Mouse (Mus musculus) layer of hippocampus, adult 2 months (tissue): Measurements from ENCODE around the gene 1700024G13Rik. TPM values are rescaled to one million over a fixed set of nuclear protein-coding genes. Genes with fewer than 3 reads are reported as not detected.
A peak's percentile ranks its signal among the peaks of the same experiment; 100 is the strongest.
"Not testable (repeated sequence)": the region's sequence is repeated elsewhere in the genome, so short reads cannot be mapped to it uniquely, and the experiment has no call there.

Experiments used
- DNase-seq, 2 experiments: peaks; one replicate each; pipeline ENCODE4 v3.0.0; 2022; ENCODE audit warnings: low spot score in 2 of 2
- H3K27ac ChIP-seq: fragments of 200-600 bp; 2 replicates; pipeline ENCODE4 v1.8.1; 2022
- H3K4me3 ChIP-seq: fragments of 200-600 bp; 2 replicates; pipeline ENCODE4 v1.8.1; 2022; ENCODE audit warnings: mild to moderate bottlenecking
- CTCF ChIP-seq: fragments of 200-600 bp; conservative IDR thresholded peaks from 2 replicates; pipeline ENCODE4 v1.8.1; 2022; ENCODE audit warnings: antibody characterized with exemption, mild to moderate bottlenecking, moderate library complexity
- total RNA-seq, 2 experiments: library from RNA; stranded (reverse); gene quantifications; 2 replicates each; pipeline ENCODE4 v1.2.3; 2021

The 1700024G13Rik gene
- total RNA-seq, 2 experiments from 2014 or later, result 0.61 TPM; not detected in 1

- no peak for DNase-seq
- H3K27ac ChIP-seq, result no peak overlapping the region
- no peak overlapping the region for H3K4me3 ChIP-seq
- no peak for TF ChIP-seq CTCF
Measured at GRCm38 (mm10) chr14:32364359-32364758, 23.8 kb downstream of the 1700024G13Rik start.

GRCm38 (mm10) chr14:32351181-32351920 lies 36.8 kb downstream of the 1700024G13Rik start:
- DNase-seq, H3K4me3 ChIP-seq, H3K27ac ChIP-seq: not testable (repeated sequence)

- no peak overlapping the region for H3K27ac ChIP-seq
- DNase-seq, result no peak
- no peak overlapping the region for H3K4me3 ChIP-seq
- TF ChIP-seq CTCF, result no peak
Measured at GRCm38 (mm10) chr14:32347307-32347706, 40.9 kb downstream of the 1700024G13Rik start.

- Histone ChIP-seq H3K4me3 (no peak overlapping the region), H3K27ac (no peak overlapping the region)
- TF ChIP-seq CTCF, result no peak
- DNase-seq, result no peak
Measured at GRCm38 (mm10) chr14:32344694-32345093, 43.5 kb downstream of the 1700024G13Rik start.

GRCm38 (mm10) chr14:32344176-32344575 lies 44.0 kb downstream of the 1700024G13Rik start:
- Histone ChIP-seq H3K27ac (no peak overlapping the region), H3K4me3 (no peak overlapping the region)
- no peak for DNase-seq
- TF ChIP-seq CTCF, result no peak

- no peak for DNase-seq
- no peak for TF ChIP-seq CTCF
- no peak overlapping the region for H3K4me3 ChIP-seq
- H3K27ac ChIP-seq, result no peak overlapping the region
Measured at GRCm38 (mm10) chr14:32341823-32342222, 46.4 kb downstream of the 1700024G13Rik start.

- no peak for TF ChIP-seq CTCF
- Histone ChIP-seq H3K27ac (no peak overlapping the region), H3K4me3 (no peak overlapping the region)
- DNase-seq, result no peak
Measured at GRCm38 (mm10) chr14:32336547-32336946, 51.6 kb downstream of the 1700024G13Rik start.

GRCm38 (mm10) chr14:32336021-32336420 lies 52.2 kb downstream of the 1700024G13Rik start:
- H3K27ac ChIP-seq, result no peak overlapping the region
- H3K4me3 ChIP-seq, result no peak overlapping the region
- TF ChIP-seq CTCF, result no peak
- DNase-seq, result no peak

- no peak overlapping the region for H3K27ac ChIP-seq
- H3K4me3 ChIP-seq, result no peak overlapping the region
- no peak for TF ChIP-seq CTCF
- no peak for DNase-seq
Measured at GRCm38 (mm10) chr14:32332515-32333445, 55.4 kb downstream of the 1700024G13Rik start.

GRCm38 (mm10) chr14:32327366-32327765 lies 60.8 kb downstream of the 1700024G13Rik start:
- H3K27ac ChIP-seq, result no peak overlapping the region
- TF ChIP-seq CTCF, result no peak
- DNase-seq, result peak in 1 of 2 experiments; percentile 25
- no peak overlapping the region for H3K4me3 ChIP-seq

Other genes starting within 250 kb of the 1700024G13Rik start
- not detected for gene Msmb, start 246.4 kb downstream of the 1700024G13Rik start, total RNA-seq
- 100 to 1,000 TPM in 1 of 2 experiments, 10 to 100 TPM in 1; 99.1 to 107 TPM for gene Ncoa4, start 228.5 kb downstream of the 1700024G13Rik start, total RNA-seq
- 10 to 100 TPM; 74.0 to 78.7 TPM for gene Timm23, start 186.5 kb downstream of the 1700024G13Rik start, total RNA-seq
- 10 to 100 TPM; 42.8 to 50.8 TPM for gene Parg, start 186.4 kb downstream of the 1700024G13Rik start, total RNA-seq
- 10 to 100 TPM; 89.9 to 96.3 TPM for gene Ogdhl, start 66.4 kb downstream of the 1700024G13Rik start, total RNA-seq
- gene Slc18a3, start 76.5 kb upstream of the 1700024G13Rik start, total RNA-seq, result not detected
- not detected for gene Chat, start 77.6 kb upstream of the 1700024G13Rik start, total RNA-seq
- 10 to 100 TPM; 24.1 to 28.7 TPM for gene Ercc6, start 125.1 kb upstream of the 1700024G13Rik start, total RNA-seq
- under 1 TPM in 1 of 2 experiments, not detected in 1; 0.15 TPM for gene Prrxl1, start 211.0 kb upstream of the 1700024G13Rik start, total RNA-seq